Mouse (Mus musculus): ENCODE measurements around the gene Olfr1329. TPM values are rescaled to one million over a fixed set of nuclear protein-coding genes. Genes with fewer than 3 reads are reported as not detected.
"Not testable (repeated sequence)": the region's sequence is repeated elsewhere in the genome, so short reads cannot be mapped to it uniquely, and the experiment has no call there.

Olfr1329 gene
- not detected in 2 replicates for polyA plus RNA-seq (2015; fragmentation: Nextera tagmentation; extraction: Ambion mirVana)

DNA sequence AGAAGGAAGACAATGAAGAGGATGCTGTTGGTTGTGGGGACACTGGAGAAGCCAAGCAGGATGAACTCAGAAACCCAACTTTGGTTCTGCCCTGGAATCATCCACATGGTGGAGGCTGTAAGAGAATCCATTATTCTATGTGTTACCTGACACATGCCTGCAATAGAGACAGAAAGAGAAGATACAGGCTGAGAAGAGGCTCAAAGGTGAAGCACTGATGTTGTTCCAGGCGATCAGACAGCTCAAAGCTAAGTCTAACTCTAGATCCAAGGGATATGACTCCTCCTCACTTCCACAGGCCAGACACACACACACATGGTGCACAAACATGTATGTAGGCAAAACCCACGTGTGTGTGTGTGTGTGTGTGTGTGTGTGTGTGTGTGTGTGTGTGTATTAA lies at the start of gene Olfr1329:
Gene Olfr1329 (minus strand): TSS at position 101 of the 400 bp plus-strand sequence.
- ATAC-seq (ENCODE audit: insufficient number of reproducible peaks, low FRiP score, low TSS enrichment, low read depth); H3K27me3 ChIP-seq; H3K9me3 ChIP-seq; H3K4me3 ChIP-seq; H3K4me1 ChIP-seq; H3K27ac ChIP-seq; H3K36me3 ChIP-seq; H3K4me2 ChIP-seq; H3K9ac ChIP-seq: not testable (repeated sequence)
- WGBS = 41% methylated on average over 2 of the region's 2 CpGs

DNA sequence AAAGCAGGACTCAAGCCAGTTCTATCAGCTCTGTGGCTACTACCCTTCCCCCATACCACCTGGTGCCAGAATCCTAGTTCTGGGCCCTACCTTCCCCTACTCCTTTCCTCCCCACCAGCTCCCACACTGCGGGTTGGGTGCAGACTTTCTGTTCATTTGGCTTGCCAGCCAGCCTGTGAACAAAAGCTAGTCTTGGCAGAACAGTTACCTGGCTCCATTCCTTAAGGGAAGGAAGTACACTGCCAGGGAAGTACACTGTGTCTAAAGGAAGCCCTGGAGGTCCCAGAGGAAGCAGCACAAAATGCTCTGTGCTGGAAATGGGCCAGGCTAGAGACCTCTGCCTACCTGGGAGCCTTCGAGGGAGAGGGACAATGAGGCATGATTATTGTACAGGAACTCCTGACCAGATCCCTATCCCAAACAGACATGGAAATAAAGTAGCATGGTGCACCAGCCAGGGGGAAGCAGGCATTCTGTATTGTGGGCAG lies 43.9 kb upstream of the Olfr1329 start, which contains the start of gene Lao1:
Gene Lao1 (plus strand): TSS at position 438 of the 488 bp plus-strand sequence.
- Histone ChIP-seq H3K4me2 (no peak within 1 kb of the TSS), H3K27me3 (no peaks in the 10 kb centered on the region), H3K9me3 (no peaks in the 10 kb centered on the region), H3K4me3 (no peak within 1 kb of the TSS), H3K36me3 (no peaks in the 10 kb centered on the region), H3K27ac (no peak within 1 kb of the TSS), H3K4me1 (no peaks in the 10 kb centered on the region), H3K9ac (no peak within 1 kb of the TSS)
- WGBS = 78% methylated on average over 2 of the region's 2 CpGs
- ATAC-seq (ENCODE audit: insufficient number of reproducible peaks, low FRiP score, low TSS enrichment, low read depth) = no peak

DNA sequence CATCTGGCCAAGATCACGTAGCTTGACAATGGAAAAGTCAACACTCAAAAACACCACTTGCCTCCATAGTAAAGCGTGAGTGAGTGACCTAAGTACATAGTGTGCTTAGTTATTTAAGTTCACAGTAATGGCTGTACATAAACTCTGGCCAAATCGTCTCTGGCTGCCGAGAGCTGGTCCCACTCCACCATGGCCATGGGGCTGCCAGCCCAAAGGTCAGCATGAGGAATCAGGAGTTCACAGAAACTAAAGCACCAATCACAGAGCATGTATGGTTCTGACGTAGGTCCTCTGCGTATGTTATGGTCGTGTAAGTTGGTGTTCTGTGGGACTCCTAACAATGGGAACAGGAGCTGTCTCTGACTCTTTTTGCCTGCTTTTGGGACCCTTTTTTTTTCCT lies 41.5 kb upstream of the Olfr1329 start:
- Histone ChIP-seq H3K27ac (no peak overlapping the region), H3K9ac (no peak overlapping the region)
- WGBS = 84% methylated on average over 7 of the region's 7 CpGs

DNA sequence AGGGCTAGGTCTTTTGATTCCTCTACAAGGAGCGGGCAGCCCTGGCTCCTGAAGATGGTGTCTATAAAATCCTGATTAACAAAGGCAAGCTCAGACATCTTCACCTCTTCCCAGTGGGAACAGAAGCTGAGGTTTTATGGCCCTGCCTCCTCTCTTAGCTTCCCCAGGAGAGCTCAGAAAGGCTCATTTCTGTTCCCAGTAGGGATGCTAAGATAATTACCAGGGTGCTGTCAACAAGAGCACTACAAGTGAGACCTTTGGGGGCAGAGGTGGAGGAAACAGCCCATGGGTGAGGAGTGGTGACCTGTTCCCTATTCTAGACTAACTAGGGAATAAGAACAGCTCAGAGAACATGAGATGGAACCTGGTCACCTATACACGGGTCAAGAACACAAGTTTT lies 21.2 kb upstream of the Olfr1329 start, which contains the start of gene Olfr1328:
Gene Olfr1328 (minus strand): TSS at position 101 of the 400 bp plus-strand sequence.
- no peak for ATAC-seq (ENCODE audit: insufficient number of reproducible peaks, low FRiP score, low TSS enrichment, low read depth)
- Histone ChIP-seq H3K27me3 (no peaks in the 10 kb centered on the region), H3K4me1 (no peaks in the 10 kb centered on the region), H3K9me3 (no peaks in the 10 kb centered on the region), H3K4me3 (no peak within 1 kb of the TSS), H3K27ac (no peak within 1 kb of the TSS), H3K36me3 (no peaks in the 10 kb centered on the region), H3K4me2 (no peak within 1 kb of the TSS), H3K9ac (no peak within 1 kb of the TSS)
- WGBS = 64% methylated on average over 2 of the region's 2 CpGs

More for the DNA sequence above, 41.5 kb upstream of the Olfr1329 start:
- Histone ChIP-seq H3K4me2 (no peak overlapping the region), H3K4me3 (no peak overlapping the region), H3K27me3 (0 out of 2 replicates have a peak, but pooled peaks cover 2% of the 10 kb centered on the region), H3K36me3 (no peaks in the 10 kb centered on the region), H3K9me3 (no peaks in the 10 kb centered on the region), H3K4me1 (no peaks in the 10 kb centered on the region)
- ATAC-seq (ENCODE audit: insufficient number of reproducible peaks, low FRiP score, low TSS enrichment, low read depth) = no peak

DNA sequence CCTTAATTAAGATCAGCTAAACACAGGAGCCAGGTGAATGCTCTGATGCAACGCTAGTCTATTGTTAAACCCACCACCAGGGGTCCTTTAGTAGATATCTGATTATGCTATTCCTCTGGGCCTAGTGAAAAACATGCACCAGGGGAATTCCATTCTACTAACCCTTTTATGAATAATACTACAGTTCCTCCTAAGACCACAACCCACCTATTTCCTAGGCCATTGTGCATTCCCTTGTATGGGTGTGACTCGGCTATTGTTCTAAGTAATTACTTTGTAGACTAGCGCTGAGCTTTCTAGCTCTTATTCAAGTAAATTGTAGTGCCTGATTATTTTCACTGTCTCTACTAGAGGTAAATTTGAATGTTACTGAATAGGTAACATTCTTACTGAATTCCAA lies 14.1 kb upstream of the Olfr1329 start:
- WGBS = 80% methylated on average over 3 of the region's 3 CpGs
- not testable (repeated sequence) for H3K9me3 ChIP-seq; H3K27me3 ChIP-seq; H3K4me2 ChIP-seq; H3K27ac ChIP-seq; H3K4me3 ChIP-seq; H3K36me3 ChIP-seq; H3K4me1 ChIP-seq; H3K9ac ChIP-seq; ATAC-seq (ENCODE audit: insufficient number of reproducible peaks, low FRiP score, low TSS enrichment, low read depth)

DNA sequence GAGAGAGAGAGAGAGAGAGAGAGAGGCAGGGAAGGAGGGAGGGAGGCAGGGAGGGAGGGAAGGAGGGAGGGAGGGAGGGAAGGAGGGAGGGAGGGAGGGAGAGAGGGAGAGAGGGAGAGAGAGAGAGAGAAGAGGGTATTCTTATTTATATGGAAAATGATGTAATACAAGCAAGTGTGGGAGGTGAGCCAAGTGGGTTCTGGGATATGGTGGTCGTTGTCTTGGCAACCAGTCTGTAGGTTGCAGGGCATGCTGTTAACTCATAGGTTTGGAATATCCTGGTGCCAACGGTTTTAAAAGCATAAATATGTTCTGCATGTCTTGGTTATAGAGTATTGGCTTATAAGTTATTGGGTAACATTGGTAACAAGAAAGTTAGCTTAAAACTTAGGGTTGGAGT lies 15.3 kb downstream of the Olfr1329 start:
- H3K9me3 ChIP-seq = no peaks in the 10 kb centered on the region
- no peaks in the 10 kb centered on the region for H3K36me3 ChIP-seq
- H3K4me1 ChIP-seq = no peaks in the 10 kb centered on the region
- H3K9ac ChIP-seq = no peak overlapping the region
- no peak overlapping the region for H3K27ac ChIP-seq
- 56% methylated on average over 2 of the region's 2 CpGs for WGBS
- no peak for ATAC-seq (ENCODE audit: insufficient number of reproducible peaks, low FRiP score, low TSS enrichment, low read depth)
- H3K27me3 ChIP-seq = no peaks in the 10 kb centered on the region
- H3K4me3 ChIP-seq = no peak overlapping the region
- no peak overlapping the region for H3K4me2 ChIP-seq

DNA sequence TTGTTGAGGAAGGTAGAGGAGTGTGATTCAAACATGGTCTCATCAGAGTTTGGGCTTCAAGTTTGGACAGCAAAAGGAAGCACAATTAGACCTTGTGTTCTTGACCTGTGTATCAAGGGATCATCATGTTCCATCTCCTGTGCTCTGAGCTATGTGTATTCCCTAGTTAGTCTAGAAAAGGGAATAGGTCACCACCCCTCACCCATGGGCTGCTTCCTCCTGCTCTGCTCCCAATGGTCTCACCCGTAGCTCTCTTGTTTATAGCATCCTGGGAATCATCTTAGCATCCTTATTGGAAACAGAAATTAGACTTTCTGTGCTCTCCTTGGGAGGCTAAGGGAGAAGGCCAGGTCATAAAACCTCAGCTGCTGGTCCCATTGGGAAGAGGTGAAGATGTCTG lies 29.0 kb downstream of the Olfr1329 start, which contains the start of gene Olfr1330:
Gene Olfr1330 (plus strand): TSS at position 301 of the 400 bp plus-strand sequence.
- Histone ChIP-seq H3K4me1 (no peaks in the 10 kb centered on the region), H3K4me3 (no peak within 1 kb of the TSS), H3K27ac (no peak within 1 kb of the TSS), H3K4me2 (no peak within 1 kb of the TSS), H3K9me3 (no peaks in the 10 kb centered on the region), H3K9ac (no peak within 1 kb of the TSS), H3K36me3 (no peaks in the 10 kb centered on the region), H3K27me3 (no peaks in the 10 kb centered on the region)
- ATAC-seq (ENCODE audit: insufficient number of reproducible peaks, low FRiP score, low TSS enrichment, low read depth) = no peak
- 57% methylated on average over 1 of the region's 1 CpGs for WGBS

DNA sequence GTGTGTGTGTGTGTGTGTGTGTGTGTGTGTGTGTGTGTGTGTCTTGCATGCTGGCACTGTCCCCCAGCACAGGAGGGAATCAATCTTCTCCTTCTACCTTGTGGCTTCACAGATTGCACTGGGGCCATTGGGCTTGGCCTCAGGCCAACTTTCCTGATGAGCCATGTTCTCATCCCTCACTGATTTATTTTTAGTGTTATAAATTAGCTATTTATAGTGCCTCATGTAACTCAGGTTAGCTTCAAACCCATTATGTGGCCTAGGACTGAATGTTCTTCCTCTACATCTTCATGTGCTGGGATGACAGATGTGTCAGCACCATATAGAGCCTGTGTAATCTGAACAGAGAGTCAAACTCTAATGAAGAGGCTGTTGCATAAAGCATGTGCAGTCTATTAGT lies 49.7 kb downstream of the Olfr1329 start:
- H3K4me1 ChIP-seq = no peaks in the 10 kb centered on the region
- no peak for ATAC-seq (ENCODE audit: insufficient number of reproducible peaks, low FRiP score, low TSS enrichment, low read depth)
- H3K36me3 ChIP-seq = no peaks in the 10 kb centered on the region
- no peaks in the 10 kb centered on the region for H3K27me3 ChIP-seq
- H3K4me3 ChIP-seq = no peak overlapping the region
- no peak overlapping the region for H3K27ac ChIP-seq
- H3K9me3 ChIP-seq = no peaks in the 10 kb centered on the region
- H3K4me2 ChIP-seq = no peak overlapping the region
- H3K9ac ChIP-seq = no peak overlapping the region

Other genes with a start within 250 kb of the Olfr1329 start
- gene Olfr1342, start 224.7 kb downstream of the Olfr1329 start, polyA plus RNA-seq (2015; fragmentation: Nextera tagmentation; extraction: Ambion mirVana) = not detected in 2 replicates
- not detected in 2 replicates for gene Olfr1341, start 213.9 kb downstream of the Olfr1329 start, polyA plus RNA-seq (2015; fragmentation: Nextera tagmentation; extraction: Ambion mirVana)
- gene Olfr1340, start 197.3 kb downstream of the Olfr1329 start, polyA plus RNA-seq (2015; fragmentation: Nextera tagmentation; extraction: Ambion mirVana) = not detected in 2 replicates
- not detected in 2 replicates for gene Olfr1339, start 185.3 kb downstream of the Olfr1329 start, polyA plus RNA-seq (2015; fragmentation: Nextera tagmentation; extraction: Ambion mirVana)
- not detected in 2 replicates for gene Olfr1338, start 158.7 kb downstream of the Olfr1329 start, polyA plus RNA-seq (2015; fragmentation: Nextera tagmentation; extraction: Ambion mirVana)
- gene Olfr1337, start 134.9 kb downstream of the Olfr1329 start, polyA plus RNA-seq (2015; fragmentation: Nextera tagmentation; extraction: Ambion mirVana) = not detected in 2 replicates
- not detected in 2 replicates for gene Olfr1335, start 107.5 kb downstream of the Olfr1329 start, polyA plus RNA-seq (2015; fragmentation: Nextera tagmentation; extraction: Ambion mirVana)
- gene Olfr1333, start 81.2 kb downstream of the Olfr1329 start, polyA plus RNA-seq (2015; fragmentation: Nextera tagmentation; extraction: Ambion mirVana) = not detected in 2 replicates
- gene Olfr1331, start 52.8 kb downstream of the Olfr1329 start, polyA plus RNA-seq (2015; fragmentation: Nextera tagmentation; extraction: Ambion mirVana) = not detected in 2 replicates
- not detected in 2 replicates for gene Olfr1330, start 28.9 kb downstream of the Olfr1329 start, polyA plus RNA-seq (2015; fragmentation: Nextera tagmentation; extraction: Ambion mirVana)
- not detected in 2 replicates for gene Olfr1328, start 21.1 kb upstream of the Olfr1329 start, polyA plus RNA-seq (2015; fragmentation: Nextera tagmentation; extraction: Ambion mirVana)
- not detected in 2 replicates for gene Lao1, start 44.1 kb upstream of the Olfr1329 start, polyA plus RNA-seq (2015; fragmentation: Nextera tagmentation; extraction: Ambion mirVana)
- gene Slc2a1, start 191.2 kb upstream of the Olfr1329 start, polyA plus RNA-seq (2015; fragmentation: Nextera tagmentation; extraction: Ambion mirVana) = 179 and 208 TPM in 2 replicates